Mouse (Mus musculus): ENCODE data around the gene Sept6. TPM values are rescaled to one million over a fixed set of nuclear protein-coding genes. Genes with fewer than 3 reads are reported as not detected.
"Not testable (repeated sequence)": the region's sequence is repeated elsewhere in the genome, so short reads cannot be mapped to it uniquely, and the experiment has no call there.

The Sept6 gene
- total RNA-seq, 4 experiments from 2014 or later, result 58.3 to 63.0 (median 59.2) TPM

DNA sequence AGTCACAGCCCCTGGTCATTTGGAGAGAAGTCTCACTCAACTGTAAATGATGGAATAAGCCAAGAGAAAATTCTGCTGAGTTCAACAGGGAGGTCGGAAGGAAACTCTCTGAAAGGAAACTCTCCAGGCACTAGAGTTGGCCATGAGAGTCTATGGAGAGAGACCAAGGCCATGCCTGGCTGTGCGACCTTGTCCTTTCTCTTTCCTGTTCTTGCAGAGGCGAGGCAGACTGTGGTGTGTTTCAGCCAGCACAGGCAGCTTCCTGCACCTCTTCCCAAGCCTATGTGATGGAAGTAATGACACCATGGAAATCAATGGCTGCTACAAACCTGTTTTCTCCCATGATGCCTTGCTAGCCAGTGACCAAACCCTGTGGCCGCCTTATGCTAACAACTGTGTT, 20.4 kb downstream of the Sept6 start:
- DNase-seq (ENCODE audit: low spot score in 2 of 2), result no peak

DNA sequence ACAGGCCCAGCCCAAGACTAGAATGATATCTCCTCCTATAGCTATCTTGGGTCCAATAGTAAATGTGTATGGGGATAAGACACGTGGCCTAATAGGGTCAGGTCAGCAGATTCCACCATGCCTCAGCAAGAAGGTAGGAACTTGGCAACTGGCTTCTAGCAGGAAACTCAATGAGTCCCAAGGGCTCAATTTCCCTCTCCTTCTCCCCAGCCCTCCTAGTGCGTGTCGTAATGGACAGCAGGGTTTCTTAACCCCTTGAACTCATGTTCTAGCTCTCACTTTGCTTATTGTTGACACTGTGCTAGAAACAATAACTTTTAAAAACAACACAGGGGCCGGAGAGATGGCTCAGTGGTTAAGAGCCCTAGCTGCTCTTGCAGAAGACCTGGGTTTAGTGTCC, 22.1 kb downstream of the Sept6 start:
- DNase-seq (ENCODE audit: low spot score in 2 of 2), result no peak

DNA sequence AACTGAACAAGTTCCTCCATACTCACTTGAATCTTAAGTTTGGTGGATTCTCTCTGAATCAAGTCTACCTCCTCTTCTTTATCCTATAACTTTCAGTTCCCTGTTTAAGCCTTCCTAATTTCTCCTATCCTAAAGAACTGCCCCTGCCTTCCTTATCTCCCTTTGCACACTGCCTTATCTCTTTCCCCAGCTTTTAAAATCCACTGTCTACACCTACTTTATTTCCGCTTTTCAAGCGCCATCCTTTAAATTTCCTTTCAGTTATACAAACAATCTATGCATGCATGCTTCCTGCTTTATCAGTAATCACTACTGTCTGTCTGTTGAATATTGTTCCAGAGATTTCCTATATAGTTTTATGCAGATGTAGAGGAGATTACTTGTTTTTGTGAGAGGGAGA, 34.9 kb downstream of the Sept6 start:
- no peak for DNase-seq (ENCODE audit: low spot score in 2 of 2)

DNA sequence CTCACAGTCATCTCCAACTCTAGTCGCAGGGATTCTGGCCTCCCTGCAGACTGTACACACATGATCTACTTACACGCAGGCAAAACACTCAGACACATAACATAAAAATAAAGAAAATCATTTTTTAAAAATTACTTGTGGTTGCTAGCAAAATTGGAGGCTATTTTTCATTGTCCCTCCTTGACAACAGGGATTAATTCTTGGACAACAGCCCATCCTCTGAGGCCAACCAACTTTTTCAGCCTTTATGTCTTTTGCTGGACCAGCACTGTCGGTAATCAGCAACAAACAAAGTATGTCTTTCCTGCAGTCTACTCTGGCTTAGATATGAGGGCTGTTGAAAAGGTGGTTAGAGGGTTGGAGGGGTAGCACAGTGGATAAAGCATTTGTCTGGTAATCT, 50.5 kb downstream of the Sept6 start:
- no peak for DNase-seq (ENCODE audit: low spot score in 2 of 2)

DNA sequence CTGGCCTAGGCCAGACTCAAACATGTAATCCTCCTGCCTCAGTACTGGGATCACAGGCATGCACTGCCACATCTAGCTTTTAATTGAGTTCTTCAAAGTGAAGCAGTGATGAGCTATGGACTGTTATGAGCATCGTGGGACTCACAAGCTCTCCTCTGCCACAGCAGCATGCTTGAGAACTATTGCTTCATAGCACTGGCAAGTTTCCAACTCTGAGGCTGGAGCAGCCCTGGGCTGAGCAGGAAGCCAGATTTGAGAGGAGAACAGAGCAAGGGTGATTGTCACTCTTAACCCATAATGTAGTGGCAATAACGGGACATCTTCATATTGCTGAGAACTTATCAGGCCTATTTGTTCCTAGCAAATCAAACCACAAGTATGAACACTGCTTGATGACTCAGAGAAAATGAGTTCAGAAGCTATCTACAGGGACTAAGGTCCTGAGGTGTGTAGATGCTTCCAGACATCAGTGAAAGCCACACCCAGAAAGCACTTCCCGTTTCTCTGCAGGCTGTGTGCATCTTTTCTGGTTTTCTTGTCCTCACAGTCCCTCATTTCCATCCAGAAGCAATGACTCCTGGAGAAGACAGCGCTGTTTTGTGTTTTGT, 51.7 kb downstream of the Sept6 start:
- DNase-seq (ENCODE audit: low spot score in 2 of 2), result no peak

DNA sequence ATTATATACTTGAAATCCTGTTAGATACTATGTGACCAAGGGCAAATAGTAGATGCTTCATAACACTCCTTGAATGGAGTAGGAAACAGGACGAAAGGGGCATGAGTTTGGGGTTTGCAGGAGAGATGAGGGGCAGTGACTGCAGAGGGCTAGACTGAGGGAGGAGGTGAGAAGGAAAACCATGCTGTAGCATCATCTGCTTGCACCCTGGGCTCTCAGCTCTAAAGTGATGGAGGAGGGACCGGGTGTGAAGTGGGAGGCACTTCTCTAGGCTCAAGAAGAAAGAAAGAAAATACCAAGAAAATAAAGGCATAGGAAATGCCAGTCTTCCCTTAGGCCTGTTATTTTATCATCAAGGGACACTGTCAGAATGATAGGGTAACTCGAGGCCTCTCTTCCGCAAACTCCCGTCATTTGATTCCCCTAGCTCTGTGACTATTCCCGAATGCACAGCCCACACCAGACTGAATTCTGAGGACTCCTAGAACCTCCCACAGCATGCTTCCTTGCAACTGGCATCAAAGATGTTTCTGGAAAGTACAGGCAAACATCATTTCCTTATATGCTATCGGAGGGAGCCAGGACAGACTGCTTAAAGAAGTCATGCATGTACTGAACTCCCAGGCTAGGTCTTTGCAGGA, 56.1 kb downstream of the Sept6 start:
- peak in 1 of 2 experiments; percentile 20 for DNase-seq (ENCODE audit: low spot score in 2 of 2)

DNA sequence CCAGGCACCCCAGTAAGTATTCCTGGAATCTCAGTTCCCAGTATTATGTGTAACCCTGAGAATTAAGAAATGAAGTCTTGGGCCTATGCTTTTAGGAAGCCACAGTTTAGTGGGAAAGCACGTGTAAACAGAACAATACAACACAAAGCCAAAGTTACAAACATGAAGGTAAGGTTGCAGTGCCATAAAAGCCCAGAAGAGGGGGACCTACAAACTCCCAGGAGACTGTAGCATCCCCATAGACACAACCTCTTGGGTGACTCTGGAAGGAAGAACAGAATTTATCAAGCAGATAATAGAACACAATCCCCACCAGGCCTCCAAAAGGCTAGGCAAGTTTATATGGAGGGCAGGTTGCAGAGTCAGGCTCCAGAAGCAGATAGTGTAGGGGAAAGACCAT, 61.0 kb downstream of the Sept6 start:
- no peak for DNase-seq (ENCODE audit: low spot score in 2 of 2)

DNA sequence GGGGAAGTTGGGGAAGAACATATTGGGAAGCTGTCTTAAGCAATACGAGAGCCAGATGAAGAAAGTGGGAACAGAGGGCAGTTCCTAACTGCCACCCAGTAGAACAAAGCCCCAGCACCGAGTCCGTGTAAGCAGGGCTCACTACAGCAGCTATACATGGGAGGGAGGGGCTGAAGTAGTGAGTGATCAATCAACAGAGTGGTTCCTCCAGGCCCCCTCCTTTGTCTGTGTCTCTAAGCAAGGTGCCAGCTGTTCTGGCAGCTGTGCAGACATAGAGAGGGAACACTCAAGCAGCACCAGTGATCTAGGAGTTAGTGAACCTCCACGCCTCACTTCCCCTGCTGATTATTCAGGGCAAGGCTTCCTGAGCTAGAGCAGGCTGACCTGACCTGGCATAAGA, 61.9 kb downstream of the Sept6 start:
- DNase-seq (ENCODE audit: low spot score in 2 of 2), result no peak

DNA sequence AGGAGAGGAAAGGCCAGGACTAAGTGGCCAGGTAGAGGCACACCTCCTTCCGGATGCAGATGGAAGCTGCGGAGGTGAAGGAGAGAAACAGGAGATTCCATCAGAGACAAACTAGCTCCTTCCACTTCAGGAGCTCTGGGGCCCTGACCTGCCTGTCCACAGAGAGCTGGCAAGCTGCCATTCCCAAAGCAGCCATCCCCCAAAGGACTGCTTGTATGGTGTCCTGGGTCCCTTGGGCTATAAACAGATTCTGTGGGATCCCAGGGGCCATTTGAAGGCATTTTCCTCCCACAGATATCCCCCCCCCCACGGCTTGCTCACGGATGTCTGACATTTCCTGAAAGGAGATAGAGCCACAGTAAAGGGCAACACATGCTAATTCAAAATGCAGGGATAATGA, 62.8 kb downstream of the Sept6 start:
- no peak for DNase-seq (ENCODE audit: low spot score in 2 of 2)

DNA sequence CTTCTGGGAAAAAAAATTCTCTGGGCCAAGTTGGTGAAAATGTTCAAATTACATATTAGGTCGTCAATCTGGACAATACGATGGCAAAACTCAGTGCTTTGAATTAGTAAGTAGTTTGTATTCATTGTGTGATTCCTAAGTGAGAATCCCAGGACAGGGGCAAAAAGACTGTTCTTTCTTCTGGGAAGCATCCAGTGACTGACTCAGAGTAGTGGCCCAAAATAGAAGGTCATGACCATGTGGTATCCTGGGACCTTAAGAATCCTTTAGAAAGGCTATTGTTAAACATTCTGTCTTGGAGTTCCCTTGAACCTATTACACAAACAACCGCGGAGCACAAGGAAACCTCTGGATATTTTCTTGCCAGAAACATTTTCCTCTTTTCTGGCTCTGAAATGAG, 70.2 kb downstream of the Sept6 start:
- no peak for DNase-seq (ENCODE audit: low spot score in 2 of 2)

DNA sequence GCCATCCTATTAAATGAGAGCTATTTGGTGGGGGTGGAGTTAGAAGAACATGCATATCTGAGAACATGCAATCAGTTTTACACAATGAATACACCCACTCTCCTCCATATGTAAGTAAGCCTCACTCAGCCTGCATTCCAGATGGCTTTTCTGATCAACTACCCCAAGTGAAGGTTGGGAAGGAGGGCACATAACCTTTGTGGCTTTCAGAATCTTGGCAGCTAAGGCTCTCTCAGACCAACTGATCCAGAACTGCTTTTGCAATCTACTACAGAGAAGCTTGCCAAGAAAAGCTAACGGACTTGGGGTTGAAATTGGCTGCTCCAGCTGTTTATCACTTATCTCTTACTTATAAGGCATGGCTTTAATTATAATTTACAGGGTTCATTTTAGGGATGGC, 73.8 kb downstream of the Sept6 start:
- DNase-seq (ENCODE audit: low spot score in 2 of 2), result no peak

DNA sequence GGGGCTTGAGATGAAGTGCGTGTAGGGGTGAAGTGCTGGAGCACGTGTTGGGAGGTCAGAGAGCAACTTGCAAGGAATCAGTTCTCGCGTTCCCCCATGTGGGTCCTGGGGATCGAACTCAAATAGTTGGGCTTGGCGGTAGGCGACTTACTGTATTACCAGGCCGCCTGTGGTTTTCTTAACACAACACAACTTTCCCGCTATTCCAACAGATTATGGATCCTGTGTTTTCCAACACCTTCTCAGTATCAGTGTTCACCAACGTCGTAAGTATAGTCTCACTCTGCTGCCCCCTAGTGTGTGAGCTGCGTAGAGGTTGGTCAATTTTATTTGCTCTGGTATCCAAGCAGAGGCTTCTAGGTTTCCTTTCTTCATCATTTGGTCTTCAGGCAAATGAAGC, 80.3 kb downstream of the Sept6 start:
- peak in 1 of 2 experiments; percentile 11 for DNase-seq (ENCODE audit: low spot score in 2 of 2)

DNA sequence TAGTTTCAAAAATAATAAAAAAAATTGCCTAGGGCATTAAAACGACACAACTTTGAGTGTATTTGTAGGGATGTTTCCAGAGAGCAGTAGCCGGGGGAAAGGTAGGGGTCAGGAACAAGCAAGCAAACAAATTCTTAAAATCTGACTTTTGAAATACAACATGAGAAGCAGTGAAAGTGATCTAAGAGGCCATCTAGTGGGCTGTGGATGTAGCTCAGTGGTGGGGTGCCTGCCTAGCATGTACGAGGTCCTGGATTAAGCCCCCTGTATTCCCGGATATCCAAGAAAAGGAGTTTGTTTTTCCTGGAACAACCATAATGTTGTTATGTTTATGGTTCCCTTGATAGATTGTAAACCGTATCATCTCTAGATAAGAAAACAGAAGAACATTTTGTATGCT, 85.1 kb downstream of the Sept6 start:
- no peak for DNase-seq (ENCODE audit: low spot score in 2 of 2)

DNA sequence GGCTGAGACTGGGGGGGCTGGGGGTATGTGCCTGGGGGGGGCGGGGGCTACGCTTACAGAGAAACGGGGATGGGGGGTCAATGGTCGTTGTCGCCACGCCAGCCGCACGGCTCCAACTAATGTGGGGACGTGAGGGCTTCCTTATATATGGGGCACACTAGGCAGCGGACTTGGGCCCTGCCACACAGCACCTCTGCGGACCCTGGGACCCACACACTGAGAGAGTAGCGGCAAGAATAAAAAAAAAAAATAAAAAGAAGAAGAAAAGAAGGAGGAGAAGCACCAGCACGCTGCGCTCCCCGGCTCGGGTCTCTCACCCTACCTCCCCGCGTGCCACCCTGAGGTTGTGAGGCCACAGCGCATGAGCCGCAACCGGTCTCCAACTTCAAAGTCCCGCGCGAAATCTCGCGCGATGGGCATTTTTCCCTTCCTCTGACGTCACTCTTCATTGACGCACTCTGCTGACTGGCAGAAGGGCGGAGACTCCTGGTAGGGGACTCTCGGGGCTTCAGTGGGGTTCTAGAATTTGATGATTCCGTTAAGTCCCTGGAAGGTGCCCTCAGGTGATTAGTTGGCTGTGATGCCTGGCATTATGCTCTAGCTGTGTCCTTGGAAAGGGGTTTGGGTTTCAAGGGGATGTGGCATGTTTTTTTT, 88.4 kb downstream of the Sept6 start:
- DNase-seq (ENCODE audit: low spot score in 2 of 2), result peak; percentile 88 to 89

DNA sequence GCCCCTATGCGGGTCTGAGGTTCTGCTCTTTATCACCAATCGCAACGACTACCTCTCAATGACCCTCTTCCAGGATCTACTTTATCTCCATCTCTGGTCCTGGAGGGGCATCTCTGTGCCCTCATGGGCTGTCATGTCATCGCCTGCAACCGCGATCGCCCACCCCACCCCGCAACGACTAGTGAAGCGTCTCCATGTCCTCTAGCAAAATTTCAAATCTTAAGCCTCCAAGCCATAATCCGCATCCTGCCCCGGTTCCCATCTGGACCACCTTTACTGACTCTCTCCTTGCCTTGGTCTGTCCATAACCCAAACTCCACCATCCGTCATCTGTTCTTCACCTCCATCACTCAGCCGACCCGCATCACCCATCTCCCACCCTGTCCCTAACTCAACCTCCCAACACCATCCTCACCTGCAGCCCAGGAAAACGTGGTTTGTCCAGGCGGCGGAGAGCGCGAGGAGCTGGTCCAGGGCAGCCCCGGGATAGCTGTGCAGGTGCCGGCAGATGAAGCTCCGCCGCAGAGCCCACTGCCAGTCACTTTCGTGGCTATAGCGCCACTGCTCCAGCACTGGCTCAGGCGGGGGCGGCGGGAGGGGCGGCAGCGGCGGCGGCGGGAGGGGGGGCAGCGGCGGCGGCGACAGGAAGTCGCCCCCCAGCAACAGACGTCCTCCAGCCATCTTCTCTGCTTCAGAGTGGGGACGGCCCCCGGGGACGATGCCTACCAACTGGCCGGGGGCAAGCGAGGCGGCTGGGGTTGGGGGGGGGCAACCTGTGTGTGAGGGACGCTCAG, 89.1 kb downstream of the Sept6 start, which contains the start of gene Nkrf:
Nkrf (minus strand) TSS at position 579 of the 794 bp plus-strand sequence.
- DNase-seq (ENCODE audit: low spot score in 2 of 2), result peak; percentile 22 to 24

DNA sequence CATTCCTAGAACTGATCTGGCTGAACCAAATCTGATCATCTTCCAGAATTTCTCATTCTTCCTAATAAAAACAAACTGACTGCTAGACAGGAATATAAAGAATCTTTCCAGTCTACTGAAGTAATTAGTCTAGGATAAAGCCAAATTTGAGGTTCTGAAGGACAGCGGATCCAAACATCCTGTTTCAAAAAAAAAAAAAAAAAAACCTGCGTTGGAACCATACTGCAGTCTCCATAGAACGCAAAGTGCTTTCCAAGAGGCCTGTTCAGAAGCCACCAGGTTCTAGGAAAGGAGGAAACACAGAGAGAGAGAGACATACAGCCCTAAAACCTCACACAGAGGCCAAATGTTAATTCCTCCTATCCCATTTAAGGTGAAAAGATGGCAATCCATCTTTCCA, 89.9 kb downstream of the Sept6 start:
- no peak for DNase-seq (ENCODE audit: low spot score in 2 of 2)

DNA sequence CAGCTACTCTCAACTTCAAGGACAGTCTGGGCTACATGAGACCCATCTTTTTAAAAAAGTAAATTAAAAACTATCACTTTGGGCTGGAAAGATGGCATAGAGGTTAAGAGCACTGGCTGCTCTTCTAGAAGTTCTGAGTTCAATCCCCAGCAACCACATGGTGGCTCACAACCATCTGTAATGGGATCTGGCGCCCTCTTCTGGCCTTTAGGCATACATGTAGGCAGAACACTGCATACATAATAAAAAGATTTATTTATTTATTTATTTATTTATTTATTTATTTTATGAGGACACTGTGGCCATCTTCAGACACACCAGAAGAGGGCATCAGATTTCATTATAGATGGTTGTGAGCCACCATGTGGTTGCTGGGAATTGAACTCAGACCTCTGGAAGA, 92.7 kb downstream of the Sept6 start:
- not testable (repeated sequence) for DNase-seq (ENCODE audit: low spot score in 2 of 2)

DNA sequence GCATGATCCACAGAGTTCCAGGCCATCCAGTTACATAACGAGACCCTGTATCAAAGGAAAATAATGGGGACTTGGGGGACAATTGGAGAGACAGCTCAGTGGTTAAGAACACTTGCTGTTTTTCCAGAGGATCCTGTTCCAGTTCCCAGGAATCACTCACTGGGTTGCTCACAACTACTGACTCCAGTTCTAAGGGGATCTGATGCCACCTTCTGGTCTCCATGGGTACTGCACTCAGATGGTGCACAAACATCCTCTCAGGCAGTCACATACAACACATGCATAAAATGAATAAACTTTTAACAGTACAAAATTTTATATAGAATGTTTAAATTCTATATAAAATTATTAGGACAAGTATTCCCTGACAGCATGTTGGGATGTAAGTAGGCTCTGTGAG, 106.9 kb downstream of the Sept6 start:
- no peak for DNase-seq (ENCODE audit: low spot score in 2 of 2)

DNA sequence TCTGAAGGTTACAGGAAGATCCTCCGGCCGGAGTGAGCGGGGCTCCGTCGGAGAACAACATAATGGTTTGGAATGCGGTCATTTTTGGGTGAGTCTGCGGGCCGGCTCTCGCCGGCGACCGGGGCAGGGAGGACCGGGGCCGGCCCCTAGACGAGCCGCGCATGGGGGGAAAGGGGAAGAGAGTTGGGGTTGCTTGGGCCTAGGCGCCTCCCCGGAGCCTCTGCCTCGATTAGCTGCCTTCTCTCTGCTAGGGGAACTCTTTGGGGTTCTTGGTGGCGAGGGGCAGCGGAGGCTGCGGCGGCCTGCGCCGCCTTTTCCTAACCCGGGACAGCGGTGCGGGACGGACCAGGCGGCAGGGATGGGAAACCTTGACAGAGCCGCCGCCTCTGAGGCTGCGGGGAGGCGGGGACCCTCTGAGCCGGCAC, 116.9 kb downstream of the Sept6 start:
- no peak for DNase-seq (ENCODE audit: low spot score in 2 of 2)

DNA sequence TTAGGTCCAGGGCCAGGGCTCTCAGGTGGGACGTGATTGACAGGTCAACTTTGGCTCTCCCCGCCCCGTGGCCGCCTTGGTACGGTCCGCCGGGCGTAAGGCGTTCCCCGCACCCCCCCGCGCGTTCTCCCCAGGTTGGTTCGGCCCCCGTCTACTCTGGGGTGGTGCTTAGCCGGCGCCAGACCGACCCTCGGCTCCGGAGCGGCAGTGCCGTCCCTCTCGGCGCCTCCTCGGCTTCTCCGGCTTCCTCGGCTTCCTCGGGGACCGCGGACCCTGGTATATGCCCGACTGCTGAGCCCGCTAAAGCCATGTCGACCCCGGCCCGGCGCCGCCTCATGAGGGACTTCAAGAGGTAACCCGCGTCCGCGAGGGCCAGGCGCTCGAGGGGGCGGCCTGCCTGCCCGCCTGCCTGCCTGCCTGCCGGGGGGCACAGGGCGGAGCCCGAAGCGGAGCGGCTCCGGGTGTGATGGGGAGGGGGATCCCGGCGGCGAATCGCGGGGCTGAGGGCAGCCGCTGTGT, 117.4 kb downstream of the Sept6 start:
- peak; percentile 65 to 66 for DNase-seq (ENCODE audit: low spot score in 2 of 2)

DNA sequence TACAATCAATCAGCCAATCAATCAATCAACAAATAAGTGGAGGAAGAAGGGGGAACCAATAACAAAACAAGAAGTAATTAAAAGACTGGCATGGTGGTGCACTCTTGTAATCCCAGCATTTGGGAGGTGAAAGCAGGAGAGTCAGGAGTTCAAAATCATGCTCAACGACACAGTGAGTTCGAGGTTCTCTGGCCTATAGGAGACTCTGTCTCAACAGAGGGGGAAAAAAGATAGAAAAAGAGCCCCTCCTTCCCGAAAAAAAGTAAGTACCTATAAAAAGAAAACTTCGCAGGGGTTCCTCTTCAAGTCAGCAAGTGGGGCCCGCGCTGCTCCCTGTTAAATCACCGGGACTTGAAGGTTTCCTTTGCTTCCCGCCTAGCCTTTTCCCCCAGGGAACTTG, 117.8 kb downstream of the Sept6 start, which contains the start of the genes Ube2a and C330007P06Rik:
Ube2a (plus strand) TSS at position 136 of the 400 bp plus-strand sequence.
C330007P06Rik (minus strand) TSS at position 347 of the 400 bp plus-strand sequence.
- no peak for DNase-seq (ENCODE audit: low spot score in 2 of 2)

DNA sequence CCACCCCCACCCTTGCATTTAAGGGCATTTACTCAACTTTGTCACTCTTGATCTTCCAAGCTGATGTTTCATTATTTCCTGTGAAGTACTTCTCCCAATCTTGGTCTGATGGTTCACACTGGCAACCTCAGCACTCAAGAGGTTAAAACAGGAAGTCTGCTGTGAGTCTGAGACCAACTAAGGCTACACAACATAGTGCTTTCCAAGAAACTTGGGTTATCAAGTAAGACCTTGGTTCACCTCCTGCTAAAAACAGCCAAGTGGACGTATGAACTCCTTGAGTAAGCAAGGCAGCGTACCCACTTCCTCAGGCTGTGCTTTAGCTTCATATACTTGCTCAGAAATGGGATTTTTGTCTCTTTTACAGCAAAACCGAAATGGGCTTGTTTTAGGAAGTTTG, 121.2 kb downstream of the Sept6 start:
- DNase-seq (ENCODE audit: low spot score in 2 of 2), result no peak
